Mouse (Mus musculus): ENCODE data around the gene Gm10563. TPM values are rescaled to one million over a fixed set of nuclear protein-coding genes. Genes with fewer than 3 reads are reported as not detected.
A peak's percentile ranks its signal among the peaks of the same experiment; 100 is the strongest.
"Not testable (repeated sequence)": the region's sequence is repeated elsewhere in the genome, so short reads cannot be mapped to it uniquely, and the experiment has no call there.

Gene Gm10563
- polyA plus RNA-seq, 3 experiments from 2014 or later = 1.7 TPM; not detected in 2

DNA sequence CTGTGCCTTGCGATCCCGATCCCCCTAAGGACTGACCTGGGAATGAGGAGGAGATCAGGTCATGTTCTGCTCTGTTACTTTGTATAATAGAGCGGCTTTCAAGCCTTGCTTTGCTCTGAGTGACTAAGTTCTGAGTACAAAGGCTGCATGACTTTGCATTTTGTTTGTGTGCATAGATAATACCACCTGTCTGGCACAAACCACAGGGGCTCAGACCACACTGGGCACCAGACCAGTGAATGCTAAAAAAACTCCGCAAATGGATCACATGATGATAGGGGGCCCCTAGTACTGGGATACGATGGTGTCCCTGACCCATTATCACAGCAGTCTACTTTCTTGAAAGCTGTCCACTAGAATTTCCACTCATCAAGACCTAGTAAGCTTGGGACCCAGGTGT, 48.6 kb downstream of the Gm10563 start:
- ATAC-seq = no peak

DNA sequence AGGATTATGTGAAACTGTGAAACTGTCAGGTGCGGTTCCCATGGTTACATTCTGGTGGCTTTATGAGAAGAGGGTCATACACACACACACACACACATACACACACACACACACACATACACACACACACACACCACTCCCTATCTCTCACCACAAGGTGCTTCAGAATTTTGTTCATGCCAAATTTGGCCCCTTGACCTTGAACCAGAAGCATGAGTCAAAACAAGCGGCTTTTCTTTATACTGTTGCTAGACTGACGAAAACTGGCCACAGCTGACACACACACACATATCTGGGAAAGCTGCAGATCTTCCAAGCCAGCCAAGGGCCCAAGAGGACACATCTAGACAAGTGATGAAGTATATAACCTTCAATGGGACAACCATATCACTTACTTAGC, 49.4 kb downstream of the Gm10563 start:
- ATAC-seq = no peak

DNA sequence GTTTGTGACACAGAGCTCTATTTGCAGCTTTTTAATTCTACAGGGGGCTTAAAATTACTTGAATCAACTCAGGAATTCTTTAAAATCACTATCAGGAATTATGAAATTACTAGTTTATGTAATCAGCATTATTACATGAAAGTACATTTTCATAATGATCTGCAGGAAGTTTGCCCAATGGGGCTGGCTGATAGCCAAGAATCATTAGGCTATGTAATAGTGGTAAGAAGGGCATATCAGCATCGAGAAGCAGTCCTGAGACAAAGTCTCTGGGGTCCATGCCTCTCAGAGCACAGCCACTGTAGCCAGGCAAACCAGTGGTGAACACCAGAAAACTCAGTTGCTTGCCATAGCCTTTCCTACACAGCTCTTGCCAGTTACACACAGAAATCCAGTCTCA, 51.4 kb downstream of the Gm10563 start:
- no peak for ATAC-seq

DNA sequence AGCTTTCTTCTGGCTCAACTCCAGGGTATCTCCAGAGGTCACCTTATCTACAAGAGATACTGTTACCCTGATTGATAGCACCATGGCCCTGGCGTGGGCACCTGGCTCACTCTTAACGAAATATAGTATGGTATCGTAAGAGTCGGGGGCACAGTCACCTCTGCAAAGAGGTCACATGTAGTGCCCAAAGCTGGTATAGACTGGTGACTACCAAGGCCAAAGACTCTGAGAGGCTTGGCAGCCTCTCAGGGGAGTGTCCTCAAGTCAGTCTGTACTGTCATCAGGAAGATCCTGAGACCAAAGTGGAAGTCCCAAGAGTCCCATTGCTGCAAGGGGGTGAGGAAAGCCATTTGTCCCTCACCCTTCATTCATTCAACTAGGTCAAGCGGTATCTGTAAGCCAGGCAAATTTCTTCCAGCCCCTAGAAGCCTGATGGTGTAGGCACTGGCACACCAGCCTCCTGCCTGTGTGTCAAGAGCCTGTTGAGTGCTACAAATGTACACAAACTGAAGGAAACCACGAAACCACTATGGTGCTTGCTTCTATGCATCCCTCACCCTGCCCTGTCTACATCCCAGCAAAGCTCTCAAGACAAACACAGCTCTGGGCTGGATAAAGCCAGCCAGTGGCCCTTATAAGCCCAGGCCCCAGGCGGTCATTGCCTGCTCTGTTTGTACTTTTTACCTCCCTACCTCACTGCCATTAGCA, 54.0 kb downstream of the Gm10563 start:
- ATAC-seq = no peak

DNA sequence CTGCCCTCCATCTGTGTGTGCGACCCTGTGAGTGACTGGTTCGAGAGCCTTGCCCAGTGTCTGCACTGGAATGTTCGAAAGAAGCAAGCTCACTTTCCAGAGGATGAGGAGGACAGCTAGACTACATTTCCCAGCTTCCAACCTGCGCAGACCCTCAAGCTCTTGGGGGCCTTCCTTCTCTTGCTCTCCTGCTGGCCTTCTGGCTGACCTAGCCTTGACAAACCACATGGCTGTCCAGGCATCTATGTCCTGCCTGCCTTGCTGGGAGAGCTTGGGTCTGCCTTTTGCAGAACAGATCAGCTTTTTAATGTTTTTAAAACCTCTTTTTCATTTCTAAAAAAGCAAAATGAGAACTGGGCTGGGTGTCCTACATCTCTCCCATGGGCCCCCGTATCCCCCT, 55.9 kb downstream of the Gm10563 start:
- ATAC-seq = no peak

DNA sequence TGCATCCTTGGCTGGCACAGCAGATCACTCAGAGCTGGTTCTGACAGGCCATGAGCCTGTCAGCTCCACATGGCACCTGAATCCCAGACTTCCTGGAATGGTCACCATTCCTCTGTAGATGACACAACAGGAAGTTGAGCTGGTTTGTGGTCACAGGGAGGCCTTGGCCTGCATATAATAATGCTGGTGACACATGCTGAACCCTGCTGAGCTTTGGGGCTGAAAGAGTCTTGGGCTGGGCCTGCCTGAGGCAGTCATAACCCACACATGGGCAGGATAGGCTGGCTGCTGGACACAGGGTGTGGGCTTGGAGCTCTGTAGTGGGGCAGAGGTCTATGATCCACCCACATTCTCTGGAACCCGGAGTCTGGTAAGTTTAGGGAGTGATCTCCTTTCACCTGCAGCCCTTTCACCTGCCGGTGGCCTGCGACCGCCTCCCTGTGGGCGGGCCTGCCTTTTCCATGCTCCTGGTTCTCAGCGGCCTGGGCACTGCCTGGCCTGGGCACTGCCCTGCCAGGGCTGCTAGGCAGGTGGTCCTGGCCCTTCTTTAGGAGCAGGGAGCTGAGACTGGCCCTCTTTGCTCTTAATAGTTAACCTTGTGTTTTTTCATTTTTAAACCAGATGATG, 62.8 kb downstream of the Gm10563 start:
- no peak for ATAC-seq

DNA sequence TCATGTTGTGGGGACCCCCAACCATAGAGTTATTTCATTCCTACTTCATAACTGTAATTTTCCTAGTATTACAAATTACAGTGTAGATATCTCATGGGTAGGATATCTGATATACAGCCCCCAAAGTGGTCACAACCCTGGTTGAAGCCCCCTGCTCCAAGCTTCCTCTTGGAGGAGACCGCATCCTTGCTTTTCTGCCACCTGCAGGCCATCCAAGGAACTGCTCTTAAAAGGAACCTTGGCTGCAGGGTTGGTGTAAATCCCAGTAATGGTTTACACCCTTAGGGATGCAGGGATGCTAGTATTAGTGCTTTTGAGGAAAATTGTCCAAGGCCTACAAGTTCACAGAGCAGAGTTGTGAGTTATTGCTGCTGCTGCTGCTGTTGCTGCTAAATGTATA, 64.8 kb downstream of the Gm10563 start:
- ATAC-seq = no peak

DNA sequence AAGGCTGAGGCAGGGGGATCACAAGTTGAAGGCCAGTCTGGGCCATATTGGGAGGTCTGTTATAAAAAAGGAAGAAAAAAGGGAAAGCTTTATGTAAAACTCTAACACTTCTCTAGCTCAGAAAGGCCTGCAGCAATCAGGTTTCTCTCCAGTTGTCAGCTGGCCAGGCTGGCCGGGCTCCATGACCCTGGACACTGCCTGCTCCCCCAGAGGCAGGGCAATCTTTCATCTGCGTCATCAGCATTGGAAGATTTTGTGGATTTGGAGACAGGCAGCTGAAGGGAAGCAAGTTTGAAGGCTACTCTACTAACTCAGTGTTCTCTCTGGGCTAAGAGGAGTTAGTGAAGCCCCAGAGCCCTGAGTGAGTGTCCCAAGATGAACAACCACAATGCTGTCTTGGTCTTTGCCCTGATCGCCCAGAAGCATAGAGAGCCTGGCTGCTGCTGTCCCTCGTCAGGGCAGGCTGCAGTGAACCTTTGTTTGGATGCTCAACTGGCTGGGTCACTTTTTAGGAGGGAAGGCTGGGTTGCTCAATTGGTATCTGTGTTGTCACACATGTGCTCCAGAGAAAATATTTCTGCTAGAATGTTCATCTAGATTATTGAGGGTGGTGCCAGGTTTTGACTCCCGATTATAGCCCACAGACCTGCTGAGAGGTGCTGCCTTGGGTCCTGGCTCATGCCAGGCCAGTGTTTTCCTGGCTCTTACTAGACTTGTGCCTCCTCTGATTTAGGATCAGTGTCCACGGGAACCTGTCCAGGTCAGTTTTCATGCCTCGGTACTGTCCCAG, 66.7 kb downstream of the Gm10563 start:
- no peak for ATAC-seq

DNA sequence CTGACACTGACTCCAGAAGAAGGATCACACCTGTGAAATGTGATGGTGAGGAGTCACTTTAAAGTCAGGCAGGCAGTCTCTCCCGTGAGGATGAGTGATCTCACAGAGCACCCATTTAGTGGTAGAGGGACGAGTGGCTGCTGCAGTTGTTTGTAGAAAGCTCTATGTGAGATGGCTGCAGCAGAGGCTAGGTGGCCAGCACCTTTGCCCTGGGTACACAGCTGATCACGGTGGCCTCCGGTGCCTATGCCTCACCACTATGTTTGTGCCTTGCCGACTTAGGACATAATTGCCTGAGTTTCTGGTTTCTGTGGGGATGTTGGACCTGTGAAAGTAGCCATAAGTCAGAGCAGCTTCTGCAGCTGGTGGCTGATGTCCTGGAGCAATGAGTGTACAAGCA, 67.5 kb downstream of the Gm10563 start:
- ATAC-seq = no peak

DNA sequence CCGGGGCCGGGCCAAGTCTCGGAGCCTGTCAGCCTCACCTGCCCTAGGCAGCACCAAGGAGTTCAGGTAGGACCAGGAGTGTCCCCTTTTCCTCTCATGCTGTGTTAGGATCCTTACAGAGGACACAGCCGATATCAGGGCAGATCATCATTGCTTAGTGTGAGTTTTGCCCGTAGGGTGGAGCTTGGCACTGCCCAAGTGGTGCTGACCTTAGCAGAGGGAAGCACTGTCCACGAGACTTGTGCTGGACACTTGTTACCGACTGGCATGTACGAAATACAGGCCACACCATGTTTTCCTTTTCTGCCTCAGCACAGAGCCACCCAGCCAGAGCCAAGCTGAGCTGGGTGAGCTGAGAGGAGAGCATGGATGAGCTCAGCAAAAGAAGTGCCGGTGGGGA, 68.1 kb downstream of the Gm10563 start:
- no peak for ATAC-seq

DNA sequence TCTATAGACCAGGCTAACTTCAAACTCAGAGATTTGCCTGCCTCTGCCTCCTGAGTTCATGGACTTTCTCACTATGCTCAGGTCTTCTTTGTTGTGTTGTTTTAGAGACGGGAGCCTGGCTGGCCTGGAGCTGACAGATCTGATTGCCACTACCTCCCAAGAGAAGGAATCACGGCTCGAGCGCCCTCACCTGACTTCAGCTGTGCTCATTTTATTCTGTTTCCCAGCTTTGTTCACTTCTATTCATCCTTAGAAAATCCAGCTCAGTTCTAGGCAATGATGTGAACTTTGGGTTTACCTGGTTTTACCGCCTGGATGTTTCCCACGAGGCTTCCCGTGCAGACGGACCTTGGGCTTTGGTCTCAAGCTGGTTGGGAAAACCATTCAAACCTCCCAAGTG, 69.7 kb downstream of the Gm10563 start:
- no peak for ATAC-seq

DNA sequence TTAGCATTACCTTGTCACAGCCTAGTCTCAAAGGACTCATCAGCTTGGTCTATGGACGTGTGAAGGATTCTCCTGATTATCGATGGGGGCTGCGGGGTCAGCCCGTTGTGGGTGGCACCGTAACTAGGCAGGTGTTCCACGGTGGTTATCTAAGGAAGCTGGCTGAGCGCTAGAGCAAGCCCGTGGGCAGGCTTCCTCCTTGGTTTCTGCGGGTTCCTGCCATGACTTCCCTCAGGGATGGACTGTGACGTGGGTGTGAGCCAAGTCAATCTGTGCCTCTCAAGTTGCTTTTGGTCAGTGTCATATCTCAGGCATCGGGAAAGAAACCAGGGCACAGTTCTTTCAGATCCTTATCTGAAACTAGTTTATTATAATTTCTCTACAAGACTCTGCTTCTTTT, 70.3 kb downstream of the Gm10563 start:
- ATAC-seq = no peak

DNA sequence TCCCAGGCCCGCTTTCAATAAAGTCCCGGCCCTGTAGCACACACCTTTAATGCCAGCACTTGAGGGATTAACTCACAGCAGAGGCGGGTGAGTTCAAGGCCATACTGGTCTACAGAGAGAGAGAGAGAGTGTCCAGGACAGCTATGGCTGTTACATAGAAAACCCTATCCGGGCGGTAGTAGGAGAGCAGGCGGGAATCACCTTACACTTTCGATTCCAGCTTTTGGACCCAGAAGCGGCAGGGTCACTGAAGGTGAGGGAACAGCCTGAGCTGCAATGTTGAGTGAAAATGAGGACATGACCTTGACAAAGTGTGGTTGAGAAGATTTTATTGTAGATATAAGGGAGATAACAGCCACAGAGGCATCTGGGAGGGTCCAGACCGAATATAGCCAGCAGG, 71.3 kb downstream of the Gm10563 start:
- no peak for ATAC-seq

DNA sequence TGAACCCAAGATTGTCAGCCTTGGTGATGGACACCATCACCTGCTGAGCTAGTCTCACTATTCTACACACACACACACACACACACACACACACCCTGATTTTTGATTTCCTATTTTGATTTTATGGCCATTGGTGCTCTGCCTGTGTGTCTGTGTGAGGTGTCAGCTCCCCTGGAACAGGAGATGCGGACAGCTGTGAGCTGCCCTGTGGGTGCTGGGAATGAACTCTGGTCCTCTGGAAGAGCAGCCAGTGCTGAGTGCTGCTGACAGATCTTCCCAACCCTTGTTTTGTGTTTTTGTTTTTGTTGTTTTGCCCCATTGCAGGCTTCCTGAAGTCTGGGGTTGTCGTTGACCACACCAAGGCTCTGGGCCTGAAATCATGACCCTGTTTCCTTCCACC, 72.1 kb downstream of the Gm10563 start:
- ATAC-seq = no peak

DNA sequence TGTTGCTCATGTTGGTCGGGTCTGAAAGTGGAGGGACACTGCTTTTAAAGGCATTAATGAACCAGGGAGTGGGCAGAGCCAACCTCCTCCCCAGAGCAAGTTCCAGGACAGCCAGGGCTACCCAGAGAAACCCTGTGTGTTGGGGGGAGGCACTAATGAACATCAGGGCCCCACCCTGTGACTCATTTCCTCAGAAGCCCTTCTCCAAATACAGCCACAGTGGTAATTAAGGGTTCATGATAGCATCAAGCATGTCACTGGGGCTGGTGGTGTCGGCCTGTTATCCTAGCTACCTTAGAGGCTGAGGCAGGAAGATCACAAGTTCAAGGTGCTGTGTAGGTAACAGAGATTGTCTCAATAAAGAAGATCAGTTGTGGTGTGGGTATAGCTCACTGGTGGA, 73.8 kb downstream of the Gm10563 start:
- peak; percentile 15 for ATAC-seq

DNA sequence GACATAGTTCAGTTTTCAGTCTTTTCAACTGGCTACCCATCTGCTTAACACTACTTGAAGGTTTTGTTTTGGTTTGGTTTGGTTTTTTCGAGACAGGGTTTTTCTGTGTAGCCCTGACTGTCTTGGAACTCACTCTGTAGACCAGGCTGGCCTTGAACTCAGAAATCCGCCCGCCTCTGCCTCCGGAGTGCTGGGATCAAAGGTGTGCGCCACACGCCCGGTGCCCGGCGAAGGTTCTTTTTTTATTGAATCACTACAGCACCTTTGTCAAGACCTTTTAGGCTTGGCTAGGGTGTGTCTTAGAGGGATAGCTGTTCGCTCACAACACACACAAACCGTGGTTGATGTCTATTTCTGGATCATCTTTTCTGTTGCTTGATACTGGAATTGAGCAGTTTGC, 74.9 kb downstream of the Gm10563 start:
- not testable (repeated sequence) for ATAC-seq

DNA sequence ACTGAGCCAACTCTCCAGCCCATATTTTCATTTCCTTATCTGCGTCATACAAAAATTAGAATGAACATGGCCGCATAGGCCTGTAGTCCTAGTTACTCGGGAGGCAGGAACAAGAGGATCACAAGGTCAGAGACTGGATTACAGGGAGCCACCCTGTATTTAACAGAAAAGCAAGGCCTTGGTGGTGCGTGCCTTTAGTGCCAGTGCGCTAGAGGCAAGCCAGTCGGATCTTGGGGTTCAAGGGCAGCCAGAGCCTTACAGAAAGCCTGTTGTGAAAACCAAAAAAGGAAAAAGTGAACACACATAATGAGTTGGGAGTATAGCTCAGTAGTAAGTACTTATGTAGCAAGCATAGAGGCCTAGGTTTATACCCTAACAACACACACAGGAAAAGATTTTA, 75.4 kb downstream of the Gm10563 start:
- ATAC-seq = no peak

DNA sequence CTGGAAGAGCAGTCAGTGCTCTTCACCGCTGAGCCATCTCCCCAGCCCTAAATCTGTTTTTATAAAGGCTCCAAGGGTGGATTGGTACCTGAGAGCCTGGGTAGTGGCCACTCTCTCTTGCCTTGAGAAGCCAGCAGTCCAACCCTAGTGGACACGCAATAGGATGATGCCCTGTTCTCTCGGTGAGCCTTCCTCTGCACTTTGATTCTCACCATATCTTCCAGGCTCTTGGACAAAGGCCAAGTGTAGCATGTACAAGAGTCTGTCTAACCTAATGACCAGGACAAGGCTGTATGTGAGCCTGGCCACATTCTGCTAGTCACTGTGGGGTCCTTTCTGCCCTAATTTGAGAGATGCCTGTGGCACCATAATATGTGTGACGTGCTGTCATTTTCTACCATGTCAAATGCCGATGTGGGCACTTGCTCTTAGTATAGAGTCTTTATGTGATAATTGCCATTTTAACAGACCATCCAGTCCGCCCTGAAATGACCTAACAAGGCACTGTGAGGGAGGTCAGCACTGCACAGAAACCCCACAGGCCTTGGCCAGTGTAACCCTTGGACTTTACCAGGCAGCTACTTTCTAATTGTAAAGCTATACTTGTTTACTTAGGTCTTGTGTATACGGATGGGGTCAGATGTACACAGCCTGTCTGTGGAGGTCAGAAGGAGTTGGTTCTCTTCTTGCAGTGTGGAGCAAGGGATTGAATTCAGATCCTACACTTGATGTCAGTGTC, 76.4 kb downstream of the Gm10563 start:
- ATAC-seq = no peak

DNA sequence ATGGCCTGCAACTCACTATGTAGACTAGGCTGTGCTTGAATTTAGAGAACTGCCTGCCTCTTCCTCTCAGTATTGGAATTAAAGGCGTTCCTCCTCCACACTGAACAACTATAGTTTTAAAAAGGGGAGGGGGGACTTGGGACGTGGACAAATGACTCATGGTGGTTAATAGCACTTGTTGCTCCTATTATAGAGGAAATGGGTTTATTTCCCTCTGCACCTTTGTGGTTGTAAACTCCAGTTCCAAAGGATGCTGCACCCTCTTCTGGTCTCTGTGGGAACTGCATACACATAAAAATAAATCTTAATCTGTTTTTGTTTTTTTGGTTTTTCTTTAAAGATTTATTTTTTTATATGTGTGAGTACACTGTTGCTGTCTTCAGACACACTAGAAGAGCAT, 77.0 kb downstream of the Gm10563 start:
- ATAC-seq = peak; percentile 53

DNA sequence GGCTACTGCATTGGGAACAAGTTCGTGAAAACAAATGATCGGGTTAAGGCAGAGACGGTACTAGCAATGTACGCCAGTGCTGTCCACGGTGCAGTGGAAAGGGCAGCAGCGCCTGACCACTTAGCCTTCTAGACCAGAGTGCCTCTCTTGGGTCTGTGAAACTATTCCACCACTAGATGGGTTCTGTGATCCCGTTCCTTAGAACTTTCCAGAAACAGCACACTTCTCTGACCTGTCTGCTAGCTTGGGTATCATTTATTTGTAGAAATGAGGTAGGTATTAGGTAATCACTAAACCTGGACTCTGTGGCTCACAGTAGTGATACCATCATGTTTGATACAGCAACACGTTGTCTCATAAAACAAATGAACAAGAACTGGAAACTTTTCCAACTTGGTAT, 78.7 kb downstream of the Gm10563 start:
- no peak for ATAC-seq
